Mouse (Mus musculus): ENCODE measurements at regions not wholly inside any gene's neighbourhood (a gene's known extent, or its start where the extent isn't known, plus 50 kb on each side); places are given as distances from the start of the nearest gene placed in this dataset.
"Not testable (repeated sequence)": the region's sequence is repeated elsewhere in the genome, so short reads cannot be mapped to it uniquely, and the experiment has no call there.

DNA sequence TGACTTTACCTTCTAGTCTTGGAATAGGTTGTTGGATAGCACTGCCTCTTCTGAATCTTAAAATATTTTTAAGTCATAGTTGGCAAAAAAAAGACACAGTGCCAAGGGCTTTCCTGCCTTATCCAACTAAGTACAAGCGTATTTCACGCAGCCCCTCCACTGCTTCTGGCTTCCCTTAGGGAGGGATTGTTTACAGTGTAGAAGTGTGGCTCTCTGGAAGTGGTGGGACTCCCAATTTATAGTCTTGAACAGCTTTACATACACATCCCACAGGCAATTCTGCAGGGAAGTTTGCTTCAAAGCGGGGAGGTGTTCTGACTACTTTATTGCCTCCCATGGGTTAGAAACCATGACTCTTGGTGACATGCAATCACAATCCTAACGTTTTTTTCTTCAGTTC is 310.9 kb upstream of the Ift57 start:
- Histone ChIP-seq H3K4me2 (no peak overlapping the region), H3K27ac (ENCODE audit: low read depth, low read length) (no peak overlapping the region), H3K27me3 (ENCODE audit: control insufficient read depth, insufficient read depth, low read length) (no peaks in the 10 kb centered on the region), H3K36me3 (ENCODE audit: control insufficient read depth, insufficient read depth, low read length) (no peaks in the 10 kb centered on the region), H3K9ac (ENCODE audit: low read length) (no peak overlapping the region), H3K4me3 (ENCODE audit: low read depth, low read length) (no peak overlapping the region), H3K9me3 (ENCODE audit: control insufficient read depth, low read length) (no peaks in the 10 kb centered on the region), H3K4me1 (ENCODE audit: control insufficient read depth, insufficient read depth, low read length) (no peaks in the 10 kb centered on the region)
- ATAC-seq (ENCODE audit: low FRiP score) (no peak), DNase-seq (ENCODE audit: low spot score, missing footprints) (no peak)
- 78% methylated on average over 4 of the region's 4 CpGs for WGBS

DNA sequence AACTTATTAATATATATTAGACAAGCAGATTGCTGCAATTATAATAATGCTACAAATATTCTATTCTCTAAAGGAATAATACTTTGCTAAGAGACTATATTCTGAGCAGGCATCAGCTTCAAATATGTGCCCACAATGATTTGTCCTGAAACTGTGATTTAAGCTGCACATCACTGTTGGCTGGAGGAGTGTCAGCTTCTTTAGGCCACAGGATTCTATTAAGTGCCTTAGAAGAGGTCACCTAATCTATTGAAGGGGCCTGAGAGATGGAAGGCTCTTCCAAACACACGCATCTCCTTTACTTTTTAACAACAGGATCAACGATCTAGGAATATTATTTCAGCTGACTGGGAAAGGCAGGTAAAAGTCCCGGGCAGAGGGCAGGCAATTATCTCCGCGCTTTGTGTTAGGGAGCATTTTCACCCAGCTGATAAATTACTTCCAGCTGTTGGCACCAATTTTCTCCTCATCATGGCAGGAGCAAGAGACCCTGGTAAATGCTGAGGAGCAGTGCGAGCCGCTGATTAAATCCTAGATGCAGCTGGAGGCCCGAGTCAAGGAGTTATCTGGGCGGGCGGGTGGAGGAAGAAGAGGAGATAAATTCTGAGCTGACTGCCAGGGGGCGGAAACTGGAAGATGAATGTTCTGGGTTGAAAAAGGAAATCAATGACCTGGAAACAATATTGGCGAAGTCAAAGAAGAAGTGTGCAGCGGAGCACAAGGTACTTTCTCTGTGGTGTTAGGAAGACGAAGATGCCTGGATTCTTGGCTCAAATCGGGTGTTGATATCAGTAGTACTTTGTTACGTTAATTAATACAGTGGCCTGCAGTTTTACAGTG is 290.9 kb upstream of the Ift57 start:
- ATAC-seq (ENCODE audit: low FRiP score) (peak; percentile 55; the same call in 1 of the 2 replicates), DNase-seq (ENCODE audit: low spot score, missing footprints) (no peak)
- Histone ChIP-seq H3K4me1 (ENCODE audit: control insufficient read depth, insufficient read depth, low read length) (no peaks in the 10 kb centered on the region), H3K4me2 (no peak overlapping the region), H3K9ac (ENCODE audit: low read length) (no peak overlapping the region), H3K27ac (ENCODE audit: low read depth, low read length) (no peak overlapping the region), H3K36me3 (ENCODE audit: control insufficient read depth, insufficient read depth, low read length) (no peaks in the 10 kb centered on the region), H3K9me3 (ENCODE audit: control insufficient read depth, low read length) (no peaks in the 10 kb centered on the region), H3K27me3 (ENCODE audit: control insufficient read depth, insufficient read depth, low read length) (no peaks in the 10 kb centered on the region), H3K4me3 (ENCODE audit: low read depth, low read length) (no peak overlapping the region)
- 55% methylated on average over 16 of the region's 16 CpGs for WGBS

GRCm38 (mm10) chr16:49409235-49409634 is 289.8 kb upstream of the Ift57 start:
- Histone ChIP-seq H3K36me3 (ENCODE audit: control insufficient read depth, insufficient read depth, low read length) (no peaks in the 10 kb centered on the region), H3K4me3 (ENCODE audit: low read depth, low read length) (no peak overlapping the region), H3K9me3 (ENCODE audit: control insufficient read depth, low read length) (no peaks in the 10 kb centered on the region), H3K27ac (ENCODE audit: low read depth, low read length) (no peak overlapping the region), H3K4me1 (ENCODE audit: control insufficient read depth, insufficient read depth, low read length) (no peaks in the 10 kb centered on the region), H3K4me2 (no peak overlapping the region), H3K9ac (ENCODE audit: low read length) (no peak overlapping the region), H3K27me3 (ENCODE audit: control insufficient read depth, insufficient read depth, low read length) (no peaks in the 10 kb centered on the region)
- 90% methylated on average over 4 of the region's 4 CpGs for WGBS
- ATAC-seq (ENCODE audit: low FRiP score) (no peak), DNase-seq (ENCODE audit: low spot score, missing footprints) (no peak)

- H3K27me3 ChIP-seq (ENCODE audit: control insufficient read depth, insufficient read depth, low read length), result no peaks in the 10 kb centered on the region
- DNase-seq (ENCODE audit: low spot score, missing footprints) (no peak), ATAC-seq (ENCODE audit: low FRiP score) (no peak)
- H3K36me3 ChIP-seq (ENCODE audit: control insufficient read depth, insufficient read depth, low read length), result no peaks in the 10 kb centered on the region
- H3K4me1 ChIP-seq (ENCODE audit: control insufficient read depth, insufficient read depth, low read length), result no peaks in the 10 kb centered on the region
- WGBS, result 88% methylated on average over 1 of the region's 1 CpGs
- H3K4me2 ChIP-seq, result no peak overlapping the region
- no peak overlapping the region for H3K9ac ChIP-seq (ENCODE audit: low read length)
- no peaks in the 10 kb centered on the region for H3K9me3 ChIP-seq (ENCODE audit: control insufficient read depth, low read length)
- no peak overlapping the region for H3K4me3 ChIP-seq (ENCODE audit: low read depth, low read length)
- H3K27ac ChIP-seq (ENCODE audit: low read depth, low read length), result no peak overlapping the region
Measured at GRCm38 (mm10) chr16:49430296-49430695, 268.7 kb upstream of the Ift57 start.

GRCm38 (mm10) chr16:49431902-49432301 is 267.1 kb upstream of the Ift57 start:
- no peak overlapping the region for H3K27ac ChIP-seq (ENCODE audit: low read depth, low read length)
- H3K4me2 ChIP-seq, result no peak overlapping the region
- H3K4me1 ChIP-seq (ENCODE audit: control insufficient read depth, insufficient read depth, low read length), result no peaks in the 10 kb centered on the region
- no peaks in the 10 kb centered on the region for H3K9me3 ChIP-seq (ENCODE audit: control insufficient read depth, low read length)
- WGBS, result 88% methylated on average over 2 of the region's 2 CpGs
- no peaks in the 10 kb centered on the region for H3K36me3 ChIP-seq (ENCODE audit: control insufficient read depth, insufficient read depth, low read length)
- H3K9ac ChIP-seq (ENCODE audit: low read length), result no peak overlapping the region
- DNase-seq (ENCODE audit: low spot score, missing footprints) (no peak), ATAC-seq (ENCODE audit: low FRiP score) (no peak)
- H3K27me3 ChIP-seq (ENCODE audit: control insufficient read depth, insufficient read depth, low read length), result no peaks in the 10 kb centered on the region
- H3K4me3 ChIP-seq (ENCODE audit: low read depth, low read length), result no peak overlapping the region

- 73% methylated on average over 1 of the region's 1 CpGs for WGBS
- ATAC-seq (ENCODE audit: low FRiP score) (no peak), DNase-seq (ENCODE audit: low spot score, missing footprints) (no peak)
- no peaks in the 10 kb centered on the region for H3K9me3 ChIP-seq (ENCODE audit: control insufficient read depth, low read length)
- H3K9ac ChIP-seq (ENCODE audit: low read length), result no peak overlapping the region
- no peak overlapping the region for H3K4me2 ChIP-seq
- H3K36me3 ChIP-seq (ENCODE audit: control insufficient read depth, insufficient read depth, low read length), result no peaks in the 10 kb centered on the region
- H3K27ac ChIP-seq (ENCODE audit: low read depth, low read length), result no peak overlapping the region
- no peak overlapping the region for H3K4me3 ChIP-seq (ENCODE audit: low read depth, low read length)
- no peaks in the 10 kb centered on the region for H3K27me3 ChIP-seq (ENCODE audit: control insufficient read depth, insufficient read depth, low read length)
- no peaks in the 10 kb centered on the region for H3K4me1 ChIP-seq (ENCODE audit: control insufficient read depth, insufficient read depth, low read length)
Measured at GRCm38 (mm10) chr16:49441225-49441624, 257.8 kb upstream of the Ift57 start.

DNA sequence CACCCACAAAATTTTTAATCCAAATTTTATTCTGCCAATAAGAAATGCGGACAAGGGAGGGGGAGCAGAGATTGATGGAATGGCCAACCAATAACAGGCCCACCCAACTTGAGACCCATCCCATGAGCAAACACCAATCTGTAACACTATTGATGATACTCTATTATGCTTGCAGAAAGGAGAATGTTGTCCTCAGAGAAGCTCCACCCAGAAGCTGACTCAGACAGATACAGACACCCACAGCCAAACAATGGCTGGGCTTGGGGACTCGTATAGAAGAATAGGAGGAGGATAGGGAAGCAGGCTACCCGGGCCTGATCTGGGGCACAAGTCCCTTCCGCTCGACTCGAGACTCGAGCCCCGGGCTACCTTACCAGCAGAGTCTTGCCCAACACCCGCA is 251.7 kb upstream of the Ift57 start:
- H3K4me2 ChIP-seq; H3K9me3 ChIP-seq (ENCODE audit: control insufficient read depth, low read length); H3K4me1 ChIP-seq (ENCODE audit: control insufficient read depth, insufficient read depth, low read length); ATAC-seq (ENCODE audit: low FRiP score); H3K36me3 ChIP-seq (ENCODE audit: control insufficient read depth, insufficient read depth, low read length); H3K27me3 ChIP-seq (ENCODE audit: control insufficient read depth, insufficient read depth, low read length); DNase-seq (ENCODE audit: low spot score, missing footprints); H3K4me3 ChIP-seq (ENCODE audit: low read depth, low read length); H3K27ac ChIP-seq (ENCODE audit: low read depth, low read length); H3K9ac ChIP-seq (ENCODE audit: low read length): not testable (repeated sequence)
- 98% methylated on average over 8 of the region's 9 CpGs for WGBS

DNA sequence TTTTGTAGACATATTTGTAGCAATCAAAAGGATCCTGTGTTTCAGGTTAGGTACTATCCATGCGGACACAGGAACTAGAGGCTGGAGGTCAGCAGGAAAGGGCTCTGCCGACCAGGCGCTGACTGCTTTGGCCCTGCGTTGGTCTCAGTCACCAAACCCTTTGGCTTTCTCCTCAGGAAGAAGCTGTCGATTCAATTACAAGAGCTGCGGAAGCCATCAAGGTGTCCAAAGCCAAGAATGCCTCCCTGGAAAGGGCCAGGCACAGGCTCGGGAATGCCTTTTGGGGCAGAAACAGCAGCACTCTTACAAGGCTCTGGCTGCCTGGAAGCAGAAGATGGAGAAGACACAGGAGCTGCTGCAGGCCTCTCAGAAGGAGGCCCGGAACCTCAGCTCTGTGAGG is 205.2 kb upstream of the Ift57 start:
- H3K27me3 ChIP-seq (ENCODE audit: control insufficient read depth, insufficient read depth, low read length), result no peaks in the 10 kb centered on the region
- DNase-seq (ENCODE audit: low spot score, missing footprints) (no peak), ATAC-seq (ENCODE audit: low FRiP score) (no peak)
- H3K9ac ChIP-seq (ENCODE audit: low read length), result no peak overlapping the region
- H3K9me3 ChIP-seq (ENCODE audit: control insufficient read depth, low read length), result no peaks in the 10 kb centered on the region
- H3K27ac ChIP-seq (ENCODE audit: low read depth, low read length), result no peak overlapping the region
- H3K4me3 ChIP-seq (ENCODE audit: low read depth, low read length), result no peak overlapping the region
- no peak overlapping the region for H3K4me2 ChIP-seq
- WGBS, result 91% methylated on average over 8 of the region's 8 CpGs
- H3K4me1 ChIP-seq (ENCODE audit: control insufficient read depth, insufficient read depth, low read length), result no peaks in the 10 kb centered on the region
- no peaks in the 10 kb centered on the region for H3K36me3 ChIP-seq (ENCODE audit: control insufficient read depth, insufficient read depth, low read length)

- no peak for DNase-seq (ENCODE audit: low spot score, missing footprints)
- H3K27me3 ChIP-seq (ENCODE audit: control insufficient read depth, insufficient read depth, low read length), result no peaks in the 10 kb centered on the region
- H3K36me3 ChIP-seq (ENCODE audit: control insufficient read depth, insufficient read depth, low read length), result no peaks in the 10 kb centered on the region
- no peaks in the 10 kb centered on the region for H3K9me3 ChIP-seq (ENCODE audit: control insufficient read depth, low read length)
- WGBS, result 93% methylated on average over 3 of the region's 3 CpGs
- H3K4me2 ChIP-seq, result no peak overlapping the region
- no peak for ATAC-seq (ENCODE audit: low FRiP score)
- H3K4me1 ChIP-seq (ENCODE audit: control insufficient read depth, insufficient read depth, low read length), result no peaks in the 10 kb centered on the region
- H3K27ac ChIP-seq (ENCODE audit: low read depth, low read length), result no peak overlapping the region
- no peak overlapping the region for H3K9ac ChIP-seq (ENCODE audit: low read length)
- no peak overlapping the region for H3K4me3 ChIP-seq (ENCODE audit: low read depth, low read length)
Measured at GRCm38 (mm10) chr16:49497521-49498010, 201.5 kb upstream of the Ift57 start.

All from midbrain, embryonic 11.5 days (tissue).